Mouse (Mus musculus) gastrocnemius, adult 2 months (tissue): ENCODE data around the gene Tnfaip8l2. TPM values are rescaled to one million over a fixed set of nuclear protein-coding genes. Genes with fewer than 3 reads are reported as not detected.
A peak's percentile ranks its signal among the peaks of the same experiment; 100 is the strongest.

ENCODE experiments used
- DNase-seq: peaks from one replicate; pipeline ENCODE4 v3.0.0; 2022
- H3K27ac ChIP-seq: fragments of 200-600 bp; 2 replicates; pipeline ENCODE4 v1.8.1; 2022; ENCODE audit warnings: mild to moderate bottlenecking
- H3K4me3 ChIP-seq: fragments of 200-600 bp; 2 replicates; pipeline ENCODE4 v1.8.1; 2022; ENCODE audit warnings: mild to moderate bottlenecking, moderate library complexity
- CTCF ChIP-seq: fragments of 200-600 bp; IDR thresholded peaks from 2 replicates; pipeline ENCODE4 v1.8.1; 2022; ENCODE audit warnings: antibody characterized with exemption, mild to moderate bottlenecking, moderate library complexity
- intact Hi-C: fragments of 180-260 bp; cut with DNase I; formaldehyde crosslinking; loops from one replicate; pipeline ENCODE4 v1.15.1; 2025
- total RNA-seq, 2 experiments: library from RNA; stranded (reverse); gene quantifications; 2 replicates each; pipeline ENCODE4 v1.2.3; 2021

Tnfaip8l2 gene
- total RNA-seq, 2 experiments from 2014 or later: 0.42 to 0.87 TPM

DNA sequence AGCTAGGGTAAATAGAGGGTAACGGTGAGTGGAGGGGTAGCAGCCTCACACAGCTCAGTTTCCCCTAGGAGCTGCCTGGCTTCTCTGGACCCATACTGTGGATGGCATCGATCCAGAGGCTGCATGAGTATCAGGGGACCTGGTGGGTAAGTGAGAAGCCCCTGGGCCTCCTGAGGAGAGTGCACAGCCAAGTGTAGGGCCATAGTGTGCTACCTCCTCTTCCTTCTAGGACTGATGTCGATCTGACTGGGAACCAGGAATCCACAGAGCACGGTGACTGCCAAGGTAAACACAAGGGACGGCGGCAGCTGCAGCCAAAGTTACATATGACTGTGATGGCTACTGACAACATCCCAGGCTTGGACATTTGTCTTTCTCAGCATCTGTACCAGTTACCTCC lies 28.9 kb upstream of the Tnfaip8l2 start:
- no peak overlapping the region for H3K4me3 ChIP-seq
- DNase-seq: peak; percentile 27
- TF ChIP-seq CTCF: no peak
- intact Hi-C loops: no loop called here
- H3K27ac ChIP-seq: peak overlapping the region; percentile 31; the same call in 1 of the 2 replicates

DNA sequence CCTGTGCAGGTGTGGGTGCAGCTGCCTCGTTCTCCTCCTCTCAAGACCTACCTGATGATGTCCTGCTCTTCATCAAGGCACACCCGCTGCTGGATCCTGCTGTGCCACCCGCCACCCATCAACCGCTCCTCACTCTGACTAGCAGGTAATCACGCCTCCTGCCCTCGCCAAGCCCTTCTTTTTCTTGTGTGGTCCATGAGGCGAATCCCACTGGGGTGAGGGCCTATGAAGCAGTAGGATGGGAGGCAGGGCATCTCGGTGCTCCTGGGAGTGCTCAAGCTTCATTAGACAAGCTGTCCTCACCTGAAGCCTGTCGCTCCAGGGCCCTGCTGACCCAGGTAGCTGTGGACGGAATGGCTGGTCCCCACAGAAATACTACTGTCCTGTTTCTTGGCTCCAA lies 27.8 kb upstream of the Tnfaip8l2 start:
- no peak overlapping the region for H3K4me3 ChIP-seq
- no peak for DNase-seq
- TF ChIP-seq CTCF: no peak
- intact Hi-C loops: no loop called here
- H3K27ac ChIP-seq: 0 out of 2 replicates have a peak overlapping the region, but pooled peaks have one; percentile 12

DNA sequence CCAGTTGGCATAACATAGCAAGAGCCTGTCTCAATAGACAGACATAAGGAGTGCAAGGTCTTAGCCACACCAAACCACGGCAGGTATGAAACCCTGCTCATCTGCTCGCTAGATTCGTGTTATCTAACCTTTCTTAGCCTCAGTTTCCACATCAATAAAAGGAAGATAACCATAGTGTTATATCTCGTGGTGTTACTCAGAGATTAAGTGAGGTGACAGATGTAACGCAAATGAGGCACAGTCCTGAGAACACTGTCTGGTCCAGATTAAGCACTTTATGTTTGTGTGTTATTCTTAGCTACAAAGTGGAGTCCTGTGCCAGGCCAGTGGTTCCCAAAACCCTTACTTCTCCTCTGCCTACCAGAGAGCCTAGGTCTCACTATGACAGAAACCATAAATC lies 22.7 kb upstream of the Tnfaip8l2 start:
- intact Hi-C loops: loop anchor here (5.0 kb wide), 1 partner anchor 52 kb away; the partner anchor contains the start of gene Gabpb2
- H3K27ac ChIP-seq: peak overlapping the region; percentile 94
- no peak for TF ChIP-seq CTCF
- DNase-seq: no peak
- peak overlapping the region; percentile 98 for H3K4me3 ChIP-seq

DNA sequence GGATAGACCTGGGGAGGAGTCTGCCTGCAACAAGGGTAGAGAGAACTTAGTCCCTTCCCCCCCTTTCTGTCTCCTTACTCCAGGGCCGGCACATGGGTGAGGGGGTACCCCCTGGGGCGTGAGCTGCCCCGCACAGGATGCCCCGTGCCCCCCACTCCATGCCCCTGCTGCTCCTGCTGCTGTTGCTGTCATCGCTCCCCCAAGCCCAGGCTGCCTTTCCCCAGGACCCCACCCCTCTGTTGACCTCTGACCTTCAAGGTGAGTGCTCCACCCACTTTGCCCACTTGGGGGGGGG lies 22.0 kb upstream of the Tnfaip8l2 start:
- no peak for DNase-seq
- no peak for TF ChIP-seq CTCF
- H3K4me3 ChIP-seq: peak overlapping the region; percentile 98
- peak overlapping the region; percentile 94 for H3K27ac ChIP-seq
- intact Hi-C loops: loop anchor here (5.0 kb wide), 1 partner anchor 53 kb away; the partner anchor contains the start of gene Gabpb2

DNA sequence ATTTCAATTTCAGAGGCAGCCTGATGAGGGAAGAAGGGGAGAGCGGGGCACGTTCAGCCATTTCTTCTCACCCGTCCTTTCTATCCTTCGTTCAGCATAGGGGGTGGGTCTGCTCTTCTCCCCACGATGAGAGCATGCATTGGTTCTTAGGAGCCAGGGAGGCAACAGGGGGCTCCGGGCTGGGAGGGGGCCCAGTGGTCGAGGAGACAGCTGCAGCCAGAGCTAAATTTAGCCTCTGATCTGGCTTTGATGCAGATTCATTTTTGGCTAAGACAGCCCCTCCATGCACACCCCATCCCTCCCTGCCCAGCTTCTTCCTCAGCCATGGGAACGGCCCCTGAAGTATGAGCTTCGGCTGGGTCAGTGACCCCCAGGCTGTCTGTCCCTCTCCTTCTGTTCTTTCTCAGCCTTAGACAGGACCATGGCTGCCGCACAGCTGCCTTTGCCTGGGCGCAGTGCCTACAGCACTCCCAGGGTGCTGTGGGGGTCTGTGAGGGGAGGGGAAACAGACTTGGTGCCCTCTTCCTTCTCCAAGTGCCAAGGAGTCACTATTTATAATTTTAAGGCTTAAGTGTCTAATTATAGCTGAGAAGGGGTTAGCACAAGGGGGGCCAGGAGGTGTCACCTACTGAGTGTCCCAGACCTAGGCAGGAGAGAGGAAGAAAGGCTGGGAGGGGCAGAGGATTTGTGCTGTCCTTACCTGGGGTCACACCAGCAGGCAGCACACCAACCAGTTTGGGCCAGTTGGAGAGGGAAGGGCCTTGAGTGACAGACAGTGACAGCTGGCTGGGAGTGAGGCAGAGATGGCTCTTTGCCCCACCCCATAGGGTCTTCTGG lies 21.5 kb upstream of the Tnfaip8l2 start:
- Histone ChIP-seq H3K4me3 (peak overlapping the region; percentile 98), H3K27ac (peak overlapping the region; percentile 94)
- DNase-seq: peak; percentile 94
- no peak for TF ChIP-seq CTCF
- intact Hi-C loops: loop anchor here (5.0 kb wide), 1 partner anchor 54 kb away; the partner anchor contains the start of gene Gabpb2

DNA sequence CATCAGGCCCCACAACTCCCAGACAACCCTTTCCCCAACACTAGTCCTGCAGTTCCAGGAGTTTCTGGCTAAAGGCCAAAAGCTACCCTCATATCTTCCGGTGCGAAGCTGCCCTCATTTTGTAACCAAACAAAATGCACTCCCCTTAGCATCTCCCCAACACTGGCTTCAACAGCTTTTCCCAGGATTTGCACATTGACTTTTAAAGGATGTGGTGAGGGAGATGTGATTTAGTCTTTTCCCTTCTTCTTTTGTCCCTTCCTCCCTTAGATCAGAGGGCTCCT lies 20.1 kb upstream of the Tnfaip8l2 start:
- no peak for TF ChIP-seq CTCF
- H3K27ac ChIP-seq: peak overlapping the region; percentile 94
- intact Hi-C loops: loop anchor here (5.0 kb wide), 1 partner anchor 55 kb away; the partner anchor contains the start of gene Gabpb2
- no peak for DNase-seq
- H3K4me3 ChIP-seq: peak overlapping the region; percentile 98

DNA sequence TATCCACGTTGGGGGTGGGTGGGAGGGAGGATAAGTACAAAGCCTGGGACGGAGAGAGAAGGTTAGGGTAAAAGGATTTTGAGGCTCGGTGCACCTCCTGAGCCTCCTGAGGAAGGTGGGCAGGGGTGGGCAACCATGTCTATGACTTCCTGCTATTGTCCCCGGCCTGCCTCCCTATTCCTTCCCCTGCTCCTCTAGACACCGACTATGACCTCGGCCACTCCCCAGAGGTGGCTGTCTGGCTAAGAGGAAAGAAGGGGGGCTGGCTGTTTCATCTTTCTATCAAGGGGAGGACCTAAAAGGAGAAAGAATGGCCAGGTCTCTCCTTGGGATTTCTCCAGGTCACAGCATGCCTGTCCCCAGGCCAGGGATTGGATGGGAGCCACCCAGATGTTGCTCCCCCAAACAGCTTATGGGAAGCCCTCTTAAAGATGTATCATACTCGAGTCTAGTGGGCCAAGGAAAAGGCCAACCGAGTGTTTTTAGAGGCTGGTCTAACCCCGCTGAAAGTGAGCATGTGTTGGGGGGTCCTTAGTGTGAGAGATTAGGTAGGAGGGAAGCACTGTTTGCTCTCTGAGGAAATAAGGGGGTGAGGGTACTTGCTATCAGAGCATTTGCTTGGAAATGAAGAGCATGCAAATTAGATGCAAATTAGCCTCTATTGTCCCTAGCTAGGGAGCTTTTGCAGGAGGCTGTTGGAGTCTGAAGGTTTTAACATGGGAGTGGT lies 19.6 kb upstream of the Tnfaip8l2 start:
- peak overlapping the region; percentile 98 for H3K4me3 ChIP-seq
- H3K27ac ChIP-seq: peak overlapping the region; percentile 94
- intact Hi-C loops: loop anchor here (5.0 kb wide), 1 partner anchor 56 kb away; the partner anchor contains the start of gene Gabpb2
- DNase-seq: no peak
- TF ChIP-seq CTCF: no peak

DNA sequence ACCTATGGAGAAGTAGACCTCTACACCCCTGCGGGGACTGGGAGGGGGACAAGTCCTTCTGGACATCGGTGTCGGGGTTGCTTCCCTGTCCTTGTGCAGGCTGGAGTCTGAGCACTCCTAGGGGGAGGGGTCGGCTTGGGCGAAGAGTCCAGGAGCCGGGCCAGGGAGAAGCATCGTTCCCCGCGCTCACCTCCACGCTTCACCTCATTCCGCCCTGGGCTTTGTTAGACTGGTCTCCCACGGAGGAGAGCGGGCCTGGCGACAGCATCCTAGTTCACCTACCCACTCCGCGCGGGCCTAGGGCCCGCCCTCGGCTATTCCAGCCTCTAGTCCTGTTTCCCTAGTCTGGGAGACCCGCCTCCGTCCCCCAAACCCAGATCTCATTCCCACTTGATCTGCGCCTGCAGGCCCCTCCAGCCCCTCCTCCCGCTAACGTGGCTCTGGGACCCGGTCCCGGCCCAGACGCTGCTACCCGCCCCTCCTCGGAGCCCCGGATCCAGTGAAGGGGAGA lies 18.9 kb upstream of the Tnfaip8l2 start:
- intact Hi-C loops: loop anchor here (5.0 kb wide), 1 partner anchor 56 kb away; the partner anchor contains the start of gene Gabpb2
- Histone ChIP-seq H3K27ac (peak overlapping the region; percentile 94), H3K4me3 (peak overlapping the region; percentile 98)
- TF ChIP-seq CTCF: no peak
- peak; percentile 66 for DNase-seq

DNA sequence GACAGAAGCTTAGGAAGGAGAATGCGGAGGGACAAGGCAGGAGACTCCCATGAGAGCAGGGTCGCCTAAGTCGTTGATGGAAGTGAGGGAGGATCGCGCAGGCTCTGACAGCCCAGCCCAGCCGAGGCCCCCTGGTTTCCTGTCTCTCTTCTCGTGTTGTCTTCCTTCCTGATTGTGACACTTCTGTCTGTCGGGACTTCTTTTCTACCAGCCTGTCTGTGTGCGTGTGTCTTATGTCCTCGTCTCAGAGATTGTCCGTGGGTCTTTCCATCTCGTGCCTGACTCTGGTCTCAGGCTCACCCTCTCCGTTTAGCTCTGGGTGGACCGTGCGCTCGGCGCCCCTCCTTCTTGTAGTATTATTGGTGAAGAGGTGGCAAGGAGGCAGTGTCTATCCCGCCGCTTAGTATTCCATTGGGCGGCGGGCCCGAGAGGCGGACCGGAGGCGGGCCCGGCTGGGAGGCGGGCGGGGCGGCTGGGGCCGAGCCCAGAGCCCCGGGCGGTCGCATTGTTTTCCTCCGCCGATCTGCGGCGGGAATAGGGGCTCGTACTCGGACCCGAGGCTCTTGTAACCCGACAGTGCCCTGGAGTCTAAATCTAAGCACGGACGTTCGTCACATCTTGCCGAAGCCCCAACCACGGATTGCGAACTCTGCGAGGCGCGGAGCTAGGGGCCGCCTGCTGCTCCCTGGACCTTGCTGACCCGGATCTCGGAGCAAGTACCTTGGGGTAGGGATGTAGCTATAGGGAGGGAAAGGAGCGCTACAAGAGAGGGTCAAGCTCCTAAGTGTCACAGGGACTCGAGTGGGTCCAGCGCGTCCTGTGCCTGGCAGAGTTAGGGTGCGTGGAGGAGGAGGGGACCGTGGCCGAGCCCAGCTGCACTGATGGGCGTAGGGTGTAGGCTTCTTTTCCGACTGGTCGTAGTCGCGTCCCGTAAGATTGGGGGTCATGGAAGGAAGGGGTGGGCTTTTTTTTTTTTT lies 18.1 kb upstream of the Tnfaip8l2 start, which contains the start of gene Sema6c:
Gene Sema6c (plus strand): TSS at position 471 of the 977 bp plus-strand sequence.
- intact Hi-C loops: loop anchor here (5.0 kb wide), 1 partner anchor 57 kb away; the partner anchor contains the start of gene Gabpb2
- H3K4me3 ChIP-seq: peak within 1 kb of the TSS; percentile 98
- no peak for TF ChIP-seq CTCF
- DNase-seq: peak; percentile 96
- H3K27ac ChIP-seq: peak within 1 kb of the TSS; percentile 94

DNA sequence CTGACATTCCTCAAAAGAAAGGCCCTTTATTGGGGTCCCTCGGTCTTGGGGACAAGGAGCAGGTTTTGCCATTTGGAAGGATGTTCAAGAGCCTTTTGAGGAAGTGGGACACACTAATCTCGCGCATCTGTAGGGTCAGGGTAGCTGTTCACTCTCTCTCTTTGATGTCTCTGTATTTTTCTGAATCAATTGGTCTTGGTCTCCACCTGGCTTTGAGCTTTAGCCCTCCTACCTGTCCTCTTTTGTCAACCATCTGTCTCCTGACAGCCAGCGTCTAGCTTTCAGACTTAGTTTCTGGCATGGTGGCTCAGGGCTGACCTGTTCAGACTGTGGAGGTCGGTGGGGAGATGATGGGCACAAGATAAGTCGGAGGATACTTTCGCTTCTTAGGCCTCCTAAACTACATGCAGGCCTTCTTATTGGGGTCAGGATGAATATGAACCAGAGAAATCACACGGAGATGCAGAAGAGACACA lies 17.4 kb upstream of the Tnfaip8l2 start:
- intact Hi-C loops: no loop called here
- no peak for DNase-seq
- Histone ChIP-seq H3K4me3 (peak overlapping the region; percentile 98), H3K27ac (peak overlapping the region; percentile 94)
- TF ChIP-seq CTCF: no peak

DNA sequence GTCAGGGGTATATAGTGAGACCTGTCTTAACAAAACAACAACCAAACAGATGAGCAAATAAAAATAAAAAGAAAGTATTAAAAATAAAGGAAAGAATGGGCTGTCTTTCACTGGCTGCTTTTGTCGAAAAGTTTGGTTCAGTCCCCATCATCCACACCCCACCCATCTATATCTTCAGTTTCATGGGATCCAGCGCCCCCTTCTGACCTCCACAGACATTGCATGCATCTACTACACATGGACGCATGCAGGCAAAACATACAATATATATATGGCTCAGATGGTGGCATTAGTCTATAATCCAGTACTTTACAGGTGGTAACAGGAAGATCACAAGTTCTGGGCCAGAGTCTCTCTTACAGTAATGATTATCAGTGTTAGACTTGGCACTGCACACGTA lies 11.7 kb upstream of the Tnfaip8l2 start:
- intact Hi-C loops: loop anchor here (5.0 kb wide), 1 partner anchor 102 kb away; no protein-coding TSS in a partner anchor
- peak; percentile 66 for DNase-seq
- H3K4me3 ChIP-seq: no peak overlapping the region
- no peak overlapping the region for H3K27ac ChIP-seq
- peak; percentile 76 for TF ChIP-seq CTCF
